Mouse (Mus musculus) thymus, adult 2 months (tissue): Measurements from ENCODE around the gene Meis3.

Experiments used
- CTCF ChIP-seq: fragments of 200-500 bp; IDR thresholded peaks from 2 replicates; pipeline ENCODE4 v1.5.1; 2012; ENCODE audit warnings: mild to moderate bottlenecking, control low read depth, low read length, moderate library complexity, borderline replicate concordance; ENCODE audit not compliant: control insufficient read depth, poor library complexity, insufficient read depth; ENCODE audit errors: extremely low read depth
- POLR2A ChIP-seq: fragments of 200-500 bp; IDR thresholded peaks from 2 replicates; pipeline ENCODE4 v1.6.1; 2012; ENCODE audit warnings: mild to moderate bottlenecking, low read length, control low read depth, moderate library complexity; ENCODE audit not compliant: control insufficient read depth, poor library complexity, insufficient read depth; ENCODE audit errors: extremely low read depth

DNA sequence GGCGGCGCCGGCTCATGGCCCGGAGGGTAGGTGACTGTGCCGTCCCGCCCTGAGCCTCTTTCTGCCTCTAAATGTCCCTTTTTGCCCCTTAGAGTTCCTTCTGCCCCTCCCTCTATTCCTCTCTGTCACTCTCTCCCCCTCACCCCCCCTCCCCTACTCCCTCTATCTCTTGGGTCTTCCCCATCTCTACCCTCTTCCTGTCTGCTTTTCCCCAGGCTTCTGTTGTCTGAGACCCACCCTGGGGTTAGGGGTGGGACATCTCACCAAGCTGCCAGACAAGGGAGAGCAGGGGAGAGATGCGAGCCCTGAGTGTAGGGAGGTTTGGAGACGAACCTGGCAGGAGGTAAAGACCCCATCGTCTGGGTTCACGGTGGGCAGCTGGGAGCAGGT, 647 bp downstream of the Meis3 start:
- TF ChIP-seq CTCF = no peak
- TF ChIP-seq POLR2A = no peak
